Mouse (Mus musculus) CH12.LX (cell line): ENCODE data around the gene Bnipl.

ENCODE experiments used
- CTCF ChIP-seq, 2 experiments: IDR thresholded peaks in 1 of 2; conservative IDR thresholded peaks in 1 of 2; 2 replicates each; pipeline ENCODE4 v1.5.1; 2011 to 2012; ENCODE audit warnings: low read depth in 2 of 2, low read length in 2 of 2, improper control_type of control experiment in 1 of 2, inconsistent platforms in 1 of 2, mild to moderate bottlenecking in 1 of 2, moderate library complexity in 1 of 2
- EP300 ChIP-seq: IDR thresholded peaks from 2 replicates; pipeline ENCODE4 v1.6.1; 2011; ENCODE audit warnings: low read length, improper control_type of control experiment
- KAT2A ChIP-seq: IDR thresholded peaks from 2 replicates; pipeline ENCODE4 v1.6.1; 2012; ENCODE audit warnings: low read length, improper control_type of control experiment, inconsistent platforms; ENCODE audit not compliant: insufficient replicate concordance
- MAFK ChIP-seq: IDR thresholded peaks from 2 replicates; pipeline ENCODE4 v1.6.1; 2011; ENCODE audit warnings: low read length, improper control_type of control experiment; ENCODE audit not compliant: insufficient replicate concordance
- MAX ChIP-seq: IDR thresholded peaks from 2 replicates; pipeline ENCODE4 v1.6.1; 2011; ENCODE audit warnings: low read length, improper control_type of control experiment
- MEF2A ChIP-seq: IDR thresholded peaks from 2 replicates; pipeline ENCODE4 v1.6.1; 2014; ENCODE audit warnings: low read depth, mild to moderate bottlenecking, inconsistent platforms, low read length, improper control_type of control experiment, borderline replicate concordance
- RAD21 ChIP-seq: IDR thresholded peaks from 2 replicates; pipeline ENCODE4 v1.6.1; 2011; ENCODE audit warnings: low read depth, mild to moderate bottlenecking, low read length, improper control_type of control experiment, moderate library complexity
- RCOR1 ChIP-seq: conservative IDR thresholded peaks from 2 replicates; pipeline ENCODE4 v1.6.1; 2012; ENCODE audit warnings: low read depth, mild to moderate bottlenecking, inconsistent platforms, low read length, improper control_type of control experiment
- USF1 ChIP-seq: IDR thresholded peaks from 2 replicates; pipeline ENCODE4 v1.6.1; 2014; ENCODE audit warnings: low read depth, mild to moderate bottlenecking, inconsistent platforms, low read length, improper control_type of control experiment
- ZC3H11A ChIP-seq: IDR thresholded peaks from 2 replicates; pipeline ENCODE4 v1.6.1; 2012; ENCODE audit warnings: low read depth, mild to moderate bottlenecking, inconsistent platforms, low read length, improper control_type of control experiment
- ZMIZ1 ChIP-seq: IDR thresholded peaks from 2 replicates; pipeline ENCODE4 v1.6.1; 2012; ENCODE audit warnings: low read depth, mild to moderate bottlenecking, inconsistent platforms, low read length, improper control_type of control experiment

DNA sequence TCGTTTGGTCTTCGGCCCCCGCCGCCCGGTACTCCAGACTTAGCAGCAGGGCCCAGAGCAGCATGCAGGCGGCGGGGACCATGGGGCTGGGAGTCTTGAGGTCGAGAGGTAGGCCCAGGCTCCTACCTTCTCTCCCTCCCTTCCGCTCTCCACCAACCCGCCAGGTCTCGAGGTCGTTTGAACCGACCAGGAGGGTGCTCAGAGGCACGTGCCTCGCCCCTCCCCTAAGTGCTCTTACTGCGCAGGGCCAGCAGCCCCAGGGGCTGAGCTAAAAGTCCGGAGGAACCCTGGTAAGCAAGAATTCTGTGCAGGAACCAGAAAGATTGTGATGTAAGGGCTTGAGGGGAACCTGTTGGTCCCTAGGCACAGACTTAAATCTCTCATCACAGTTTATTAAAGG lies 10.1 kb downstream of the Bnipl start:
- TF ChIP-seq RAD21 (no peak), ZMIZ1 (no peak), ZC3H11A (no peak), CTCF (conservative IDR thresholded peaks at IDR 0.05 in 1 of 2, IDR thresholded peaks at IDR 0.05 in 1 of 2; ENCODE audit: low read depth in 2 of 2, low read length in 2 of 2) (no peak), MEF2A (no peak), EP300 (no peak), KAT2A (no peak), USF1 (no peak), MAFK (no peak), MAX (no peak), RCOR1 (no peak)
